Comparison of ENCODE assay signal across 8 mouse cellular contexts in the genomic region with DNA sequence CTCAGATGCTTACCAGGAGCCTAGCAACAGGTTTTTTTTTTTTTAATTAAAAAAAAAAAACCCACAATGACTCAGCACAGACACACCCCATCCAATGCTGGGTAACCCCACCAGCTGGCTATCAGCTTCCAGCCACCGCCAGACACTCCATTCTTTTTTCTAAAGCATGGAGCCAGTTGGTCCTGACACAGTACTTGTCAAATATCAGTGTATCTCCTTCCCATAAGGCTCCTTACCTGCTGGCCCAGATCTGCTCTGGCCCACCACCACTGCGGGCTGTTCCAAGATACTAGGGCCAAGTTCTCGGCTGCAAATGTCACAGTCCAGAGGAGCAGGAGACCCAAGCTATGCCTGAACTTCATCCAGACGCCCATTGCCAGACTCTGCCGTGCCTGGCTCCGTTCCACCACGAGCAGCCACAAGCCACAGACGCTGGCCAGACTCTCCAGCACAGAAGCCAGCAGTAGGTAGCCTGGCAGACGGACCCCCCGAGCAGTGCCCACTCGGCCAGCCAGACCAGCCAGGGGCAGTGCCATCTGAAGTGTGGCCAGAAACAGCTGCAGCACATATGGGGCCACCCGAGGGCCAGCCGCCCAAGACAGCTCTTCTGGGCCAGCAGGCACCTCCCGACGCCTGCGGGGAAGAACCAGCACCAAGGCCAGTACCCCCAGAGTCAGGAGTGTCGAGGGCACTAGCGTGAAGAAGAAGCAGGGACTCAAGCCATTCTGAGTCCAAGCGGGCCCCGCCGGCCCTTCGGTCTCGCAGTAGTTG. TPM values are rescaled to one million over a fixed set of nuclear protein-coding genes. Genes with fewer than 3 reads are reported as not detected.
DNase-seq lines count a peak whose midpoint lies in the region; ATAC-seq and TF ChIP-seq lines count a peak whose summit lies in the region.

No protein-coding gene starts in this region.

- peak overlapping the region; percentile 78 for H3K27ac ChIP-seq in MEL (ENCODE audit: control insufficient read depth, low read depth, low read length)
- peak overlapping the region; percentile 60 for H3K27ac ChIP-seq in hindbrain, embryonic 16.5 days (ENCODE audit: low read depth, low read length)
- H3K27ac ChIP-seq in midbrain, embryonic 14.5 days (replicated peaks; ENCODE audit: low read depth, low read length), result peak overlapping the region; percentile 57; the same call in 1 of the 2 replicates

- no peak for TF ChIP-seq CTCF in MEL (IDR thresholded peaks at IDR 0.05 in 2 of 3, conservative IDR thresholded peaks at IDR 0.05 in 1 of 3; ENCODE audit: control insufficient read depth in 1 of 3, insufficient read depth in 1 of 3, low read depth in 2 of 3, low read length in 3 of 3, poor library complexity in 1 of 3, severe bottlenecking in 1 of 3)

- peak overlapping the region; percentile 69 to 84 for H3K4me3 ChIP-seq in MEL (ENCODE audit: control insufficient read depth in 1 of 2, insufficient read depth in 1 of 2, low read depth in 2 of 2, low read length in 2 of 2)
- H3K4me3 ChIP-seq in hindbrain, embryonic 16.5 days (ENCODE audit: low read length), result peak overlapping the region; percentile 61
- H3K4me3 ChIP-seq in midbrain, embryonic 14.5 days (replicated peaks; ENCODE audit: low read depth, low read length), result peak overlapping the region; percentile 55

- peak; percentile 55 for DNase-seq in A20 (ENCODE audit: low read depth, low spot score)
- DNase-seq in MEL (ENCODE audit: low read depth, low spot score), result peak; percentile 89
- DNase-seq in cerebellum, postnatal 10 days, result peak; percentile 96 to 98
- DNase-seq in frontal cortex, postnatal 14 days (ENCODE audit: low spot score in 2 of 2), result peak; percentile 38 to 45
- DNase-seq in left cerebral cortex, postnatal 36 days (ENCODE audit: low spot score in 2 of 2), result peak; percentile 34 to 40
- DNase-seq in midbrain, embryonic 14.5 days, result peak; percentile 39
- DNase-seq in testis, postnatal 10 days (ENCODE audit: low spot score), result peak; percentile 64

- TF ChIP-seq EP300 in MEL (IDR thresholded peaks at IDR 0.05; ENCODE audit: low read depth in 1 of 2, low read length in 2 of 2), result peak; percentile 85 to 90

- no peaks in the 10 kb centered on the region for H3K27me3 ChIP-seq in MEL (ENCODE audit: control insufficient read depth in 1 of 2, insufficient read depth in 2 of 2, low read length in 2 of 2)
- no peaks in the 10 kb centered on the region for H3K27me3 ChIP-seq in hindbrain, embryonic 16.5 days (replicated peaks; ENCODE audit: control insufficient read depth, insufficient read depth, low read length)
- H3K27me3 ChIP-seq in midbrain, embryonic 14.5 days (ENCODE audit: control insufficient read depth, insufficient read depth, low read length), result no peaks in the 10 kb centered on the region

- no peak for TF ChIP-seq RAD21 in MEL (IDR thresholded peaks at IDR 0.05; ENCODE audit: low read depth, low read length)

- H3K9me3 ChIP-seq in MEL (replicated peaks; ENCODE audit: insufficient read depth, low read length), result no peaks in the 10 kb centered on the region
- no peaks in the 10 kb centered on the region for H3K9me3 ChIP-seq in hindbrain, embryonic 16.5 days (ENCODE audit: control insufficient read depth, low read length)
- H3K9me3 ChIP-seq in midbrain, embryonic 14.5 days (ENCODE audit: control insufficient read depth, low read length), result no peaks in the 10 kb centered on the region

- intact Hi-C loops in left cerebral cortex, postnatal 36 days (cut with DNase I), result no loop called here

- peak overlapping the region; percentile 77 for H3K9ac ChIP-seq in MEL (ENCODE audit: control insufficient read depth, low read depth, low read length, poor library complexity, severe bottlenecking)
- peak overlapping the region; percentile 70 for H3K9ac ChIP-seq in hindbrain, embryonic 16.5 days (ENCODE audit: low read depth, low read length)
- peak overlapping the region; percentile 61 for H3K9ac ChIP-seq in midbrain, embryonic 14.5 days (replicated peaks; ENCODE audit: low read length)

- peak in 1 of 2 experiments; percentile 28; a peak in 1 of 4 replicates for TF ChIP-seq POLR2A in MEL (IDR thresholded peaks at IDR 0.05; ENCODE audit: control insufficient read depth in 1 of 2, insufficient read depth in 1 of 2, low read depth in 1 of 2, low read length in 2 of 2, poor library complexity in 1 of 2)

- WGBS in hindbrain, embryonic 16.5 days, result 3% methylated on average over 23 of the region's 23 CpGs
- WGBS in midbrain, embryonic 14.5 days, result 6% methylated on average over 23 of the region's 23 CpGs

- peaks cover 14% of the 10 kb centered on the region for H3K79me2 ChIP-seq in MEL (ENCODE audit: control insufficient read depth, insufficient read depth, low read length, poor library complexity)

- peak overlapping the region; percentile 91 for H3K4me2 ChIP-seq in hindbrain, embryonic 16.5 days (ENCODE audit: low read length)
- H3K4me2 ChIP-seq in midbrain, embryonic 14.5 days (ENCODE audit: low read length), result peak overlapping the region; percentile 100

- peak; percentile 71 for ATAC-seq in hindbrain, embryonic 16.5 days
- peak; percentile 7 for ATAC-seq in midbrain, embryonic 14.5 days (ENCODE audit: low FRiP score, low TSS enrichment)

- H3K4me1 ChIP-seq in MEL (ENCODE audit: control insufficient read depth in 1 of 2, insufficient read depth in 2 of 2, low read length in 2 of 2), result peaks cover 2 to 10% of the 10 kb centered on the region in 2 experiments; a peak in 3 of 4 replicates
- peaks cover 22% of the 10 kb centered on the region for H3K4me1 ChIP-seq in hindbrain, embryonic 16.5 days (ENCODE audit: control insufficient read depth, insufficient read depth, low read depth, low read length)
- peaks cover 16% of the 10 kb centered on the region for H3K4me1 ChIP-seq in midbrain, embryonic 14.5 days (ENCODE audit: control insufficient read depth, insufficient read depth, low read length)

- H3K36me3 ChIP-seq in MEL (ENCODE audit: control insufficient read depth in 1 of 2, insufficient read depth in 2 of 2, low read length in 2 of 2), result peaks cover 2 to 11% of the 10 kb centered on the region in 2 experiments; a peak in 3 of 4 replicates
- peaks cover 31% of the 10 kb centered on the region for H3K36me3 ChIP-seq in hindbrain, embryonic 16.5 days (ENCODE audit: control insufficient read depth, insufficient read depth, low read length)
- peaks cover 60% of the 10 kb centered on the region for H3K36me3 ChIP-seq in midbrain, embryonic 14.5 days (ENCODE audit: control insufficient read depth, insufficient read depth, low read length)

TF ChIP-seq in MEL, 35 proteins besides CTCF, POLR2A, EP300 and RAD21 (continues in another document):
- no peak for TF ChIP-seq MEF2A (IDR thresholded peaks at IDR 0.05; ENCODE audit: extremely low read depth, insufficient replicate concordance, low read depth, low read length, poor library complexity, severe bottlenecking)
- TF ChIP-seq POLR2AphosphoS2 (IDR thresholded peaks at IDR 0.05; ENCODE audit: low read length), result no peak; the same call in 1 of the 2 replicates
- 0 out of 2 replicates have a peak, but pooled peaks have one; percentile 2 for TF ChIP-seq NELFE (IDR thresholded peaks at IDR 0.05; ENCODE audit: low read depth, low read length)
- no peak for TF ChIP-seq SMC3 (IDR thresholded peaks at IDR 0.05; ENCODE audit: low read depth, low read length)
- peak; percentile 86 for TF ChIP-seq TCF12 (IDR thresholded peaks at IDR 0.05; ENCODE audit: low read depth, low read length)
- TF ChIP-seq JUND (IDR thresholded peaks at IDR 0.05; ENCODE audit: low read depth, low read length), result 0 out of 2 replicates have a peak, but pooled peaks have one; percentile 39
- no peak for TF ChIP-seq BHLHE40 (IDR thresholded peaks at IDR 0.05; ENCODE audit: borderline replicate concordance, low read depth, low read length)

RNA-seq across cellular contexts. Expression of gene Abcb6, which starts 0.7 kb away (rescaled TPM):
- 79.2 and 84.4 TPM in 2 replicates for total RNA-seq in MEL (2012; rRNA removed)
- polyA plus RNA-seq in MEL (2012; ENCODE audit: insufficient read depth in 1 of 2, insufficient read length in 2 of 2, low read depth in 1 of 2, low replicate concordance in 2 of 2, missing spikeins in 1 of 2), result 10 to 100 TPM in 1 of 2 experiments, not detected in 1; 73.5 TPM
- 53.9 and 57.6 TPM in 2 replicates for polyA plus RNA-seq in hindbrain, embryonic 16.5 days (2015; fragmentation: Nextera tagmentation; extraction: Ambion mirVana)
- total RNA-seq in left cerebral cortex, postnatal 36 days (2021), result 10 to 100 TPM; 22.8 to 24.7 TPM
- polyA plus RNA-seq in midbrain, embryonic 14.5 days (2014; fragmentation: Nextera tagmentation; extraction: Ambion mirVana), result 35.5 and 36.3 TPM in 2 replicates

RNA-seq across cellular contexts. Expression of gene Zfand2b, which starts 11.1 kb away (rescaled TPM):
- total RNA-seq in MEL (2012; rRNA removed), result 14.4 and 15.0 TPM in 2 replicates
- polyA plus RNA-seq in MEL (2012; ENCODE audit: insufficient read depth in 1 of 2, insufficient read length in 2 of 2, low read depth in 1 of 2, low replicate concordance in 2 of 2, missing spikeins in 1 of 2), result 10 to 100 TPM in 1 of 2 experiments, not detected in 1; 18.3 TPM
- polyA plus RNA-seq in hindbrain, embryonic 16.5 days (2015; fragmentation: Nextera tagmentation; extraction: Ambion mirVana), result 39.9 and 43.4 TPM in 2 replicates
- total RNA-seq in left cerebral cortex, postnatal 36 days (2021), result 10 to 100 TPM; 25.9 to 30.1 TPM
- 34.5 and 34.8 TPM in 2 replicates for polyA plus RNA-seq in midbrain, embryonic 14.5 days (2014; fragmentation: Nextera tagmentation; extraction: Ambion mirVana)

RNA-seq across cellular contexts. Expression of gene Ankzf1, which starts 12.4 kb away (rescaled TPM):
- total RNA-seq in MEL (2012; rRNA removed), result 5.5 and 8.1 TPM in 2 replicates
- polyA plus RNA-seq in MEL (2012; ENCODE audit: insufficient read depth in 1 of 2, insufficient read length in 2 of 2, low read depth in 1 of 2, low replicate concordance in 2 of 2, missing spikeins in 1 of 2), result 10 to 100 TPM in 1 of 2 experiments, not detected in 1; 16.7 TPM
- polyA plus RNA-seq in hindbrain, embryonic 16.5 days (2015; fragmentation: Nextera tagmentation; extraction: Ambion mirVana), result 26.9 and 27.8 TPM in 2 replicates
- total RNA-seq in left cerebral cortex, postnatal 36 days (2021), result 10 to 100 TPM; 21.6 to 31.7 TPM
- polyA plus RNA-seq in midbrain, embryonic 14.5 days (2014; fragmentation: Nextera tagmentation; extraction: Ambion mirVana), result 18.1 and 19.7 TPM in 2 replicates

RNA-seq across cellular contexts. Expression of gene Atg9a, which starts 12.5 kb away (rescaled TPM):
- total RNA-seq in MEL (2012; rRNA removed), result 7.8 and 10.2 TPM in 2 replicates
- polyA plus RNA-seq in MEL (2012; ENCODE audit: insufficient read depth in 1 of 2, insufficient read length in 2 of 2, low read depth in 1 of 2, low replicate concordance in 2 of 2, missing spikeins in 1 of 2), result 10 to 100 TPM in 1 of 2 experiments, not detected in 1; 26.1 TPM
- polyA plus RNA-seq in hindbrain, embryonic 16.5 days (2015; fragmentation: Nextera tagmentation; extraction: Ambion mirVana), result 62.1 and 70.5 TPM in 2 replicates
- 100 to 1,000 TPM; 138 to 146 TPM for total RNA-seq in left cerebral cortex, postnatal 36 days (2021)
- polyA plus RNA-seq in midbrain, embryonic 14.5 days (2014; fragmentation: Nextera tagmentation; extraction: Ambion mirVana), result 40.7 and 47.8 TPM in 2 replicates

RNA-seq across cellular contexts. Expression of gene Glb1l, which starts 31.1 kb away (rescaled TPM):
- total RNA-seq in MEL (2012; rRNA removed), result 4.0 and 7.6 TPM in 2 replicates
- polyA plus RNA-seq in MEL (2012; ENCODE audit: insufficient read depth in 1 of 2, insufficient read length in 2 of 2, low read depth in 1 of 2, low replicate concordance in 2 of 2, missing spikeins in 1 of 2), result 10 to 100 TPM in 1 of 2 experiments, not detected in 1; 13.0 TPM
- polyA plus RNA-seq in hindbrain, embryonic 16.5 days (2015; fragmentation: Nextera tagmentation; extraction: Ambion mirVana), result 20.1 and 21.1 TPM in 2 replicates
- 10 to 100 TPM; 10.4 to 15.8 TPM for total RNA-seq in left cerebral cortex, postnatal 36 days (2021)
- 14.2 and 24.2 TPM in 2 replicates for polyA plus RNA-seq in midbrain, embryonic 14.5 days (2014; fragmentation: Nextera tagmentation; extraction: Ambion mirVana)

Comparison
In these comparisons a context has a peak if more than half of its experiments do, and no peak if none do; other contexts are left out.
1. Peak in every context shown above with its lines: DNase-seq, ATAC-seq, H3K4me3 ChIP-seq and H3K27ac ChIP-seq.
2. DNase-seq: peak in every context shown above with its lines; median percentile 97 in cerebellum, postnatal 10 days; 89 in MEL; 64 in testis, postnatal 10 days; 55 in A20; 42 in frontal cortex, postnatal 14 days; 39 in midbrain, embryonic 14.5 days; 37 in left cerebral cortex, postnatal 36 days.